17 mouse cellular contexts compared by ENCODE assay signal in the genomic region with DNA sequence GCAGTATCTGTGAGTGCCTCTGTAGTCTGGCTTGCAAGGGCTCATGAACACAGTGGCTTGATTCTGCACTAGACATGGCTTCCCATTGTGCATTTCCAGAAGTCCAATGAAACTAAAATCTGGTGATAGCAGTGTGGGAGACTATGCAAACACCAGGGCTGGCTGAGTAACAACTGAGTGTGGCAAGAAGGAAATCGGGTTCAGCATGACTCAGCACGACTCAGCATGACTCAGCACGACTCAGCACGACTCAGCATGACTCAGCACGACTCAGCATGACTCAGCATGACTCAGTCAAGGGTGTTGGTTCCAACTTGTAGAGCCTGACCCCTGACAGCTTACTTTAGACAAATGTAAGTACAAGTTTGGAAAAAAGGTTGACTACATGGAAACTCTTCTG.
DNase-seq lines count a peak whose midpoint lies in the region; ATAC-seq and TF ChIP-seq lines count a peak whose summit lies in the region.
"Had no signal": no experiment of that assay in that cellular context is flagged by ENCODE, and none has a peak within 500 bp of the region (broad histone marks: within the 10 kb centered on the region; RNA-seq: fewer than 3 reads in every experiment).

No protein-coding gene starts in this region.

- WGBS in liver, embryonic 14.5 days (ENCODE audit: insufficient replicate concordance): 59% methylated on average over 5 of the region's 5 CpGs
- 84% methylated on average over 5 of the region's 5 CpGs for WGBS in liver, embryonic 11.5 days
- 92% methylated on average over 5 of the region's 5 CpGs for WGBS in embryonic facial prominence, embryonic 10.5 days

- H3K4me2 ChIP-seq in liver, embryonic 14.5 days (ENCODE audit: low read depth): no peak overlapping the region
- H3K4me2 ChIP-seq in liver, embryonic 11.5 days: no peak overlapping the region
- H3K4me2 ChIP-seq: heart, embryonic 15.5 days; lung, embryonic 15.5 days; midbrain, embryonic 13.5 days; neural tube, embryonic 13.5 days had no signal

- intact Hi-C loops in heart, postnatal 10 days (cut with DNase I): no loop called here

- H3K27me3 ChIP-seq in liver, embryonic 14.5 days (ENCODE audit: control insufficient read depth, insufficient read depth, low read length): no peaks in the 10 kb centered on the region
- H3K27me3 ChIP-seq in liver, embryonic 11.5 days (replicated peaks; ENCODE audit: control insufficient read depth, insufficient read depth, low read length): no peaks in the 10 kb centered on the region
- no peaks in the 10 kb centered on the region for H3K27me3 ChIP-seq in MEL (ENCODE audit: control insufficient read depth in 1 of 2, insufficient read depth in 2 of 2, low read length in 2 of 2)
- H3K27me3 ChIP-seq in embryonic facial prominence, embryonic 10.5 days (replicated peaks; ENCODE audit: low read depth, poor library complexity, severe bottlenecking): no peaks in the 10 kb centered on the region
- H3K27me3 ChIP-seq: heart, embryonic 15.5 days; lung, embryonic 15.5 days; midbrain, embryonic 13.5 days; neural tube, embryonic 13.5 days had no signal

- no peak for TF ChIP-seq POLR2A in MEL (IDR thresholded peaks at IDR 0.05; ENCODE audit: control insufficient read depth in 1 of 2, insufficient read depth in 1 of 2, low read depth in 1 of 2, low read length in 2 of 2, poor library complexity in 1 of 2)

- H3K4me1 ChIP-seq in liver, embryonic 14.5 days (replicated peaks; ENCODE audit: control insufficient read depth in 2 of 2, insufficient read depth in 2 of 2, low read length in 1 of 2): no peaks in the 10 kb centered on the region
- no peaks in the 10 kb centered on the region for H3K4me1 ChIP-seq in liver, embryonic 11.5 days (replicated peaks; ENCODE audit: control insufficient read depth, insufficient read depth, low read length)
- H3K4me1 ChIP-seq in MEL (ENCODE audit: control insufficient read depth in 1 of 2, insufficient read depth in 2 of 2, low read length in 2 of 2): peaks cover 4 to 6% of the 10 kb centered on the region in 2 experiments
- H3K4me1 ChIP-seq in embryonic facial prominence, embryonic 10.5 days: peaks cover 15% of the 10 kb centered on the region

- H3K79me2 ChIP-seq in MEL (ENCODE audit: control insufficient read depth, insufficient read depth, low read length, poor library complexity): no peaks in the 10 kb centered on the region

- TF ChIP-seq EP300 in liver, embryonic 14.5 days (IDR thresholded peaks at IDR 0.05; ENCODE audit: low read depth): peak; percentile 57
- peak; percentile 67 to 87 for TF ChIP-seq EP300 in MEL (IDR thresholded peaks at IDR 0.05; ENCODE audit: low read depth in 1 of 2, low read length in 2 of 2)

- TF ChIP-seq CTCF in liver, embryonic 14.5 days (IDR thresholded peaks at IDR 0.05; ENCODE audit: low read depth): no peak
- no peak for TF ChIP-seq CTCF in MEL (IDR thresholded peaks at IDR 0.05 in 2 of 3, conservative IDR thresholded peaks at IDR 0.05 in 1 of 3; ENCODE audit: control insufficient read depth in 1 of 3, insufficient read depth in 1 of 3, low read depth in 2 of 3, low read length in 3 of 3, poor library complexity in 1 of 3, severe bottlenecking in 1 of 3)

- ATAC-seq in liver, embryonic 14.5 days (ENCODE audit: insufficient read depth): no peak
- ATAC-seq in liver, embryonic 11.5 days (replicated peaks; ENCODE audit: low FRiP score): no peak
- ATAC-seq: forebrain, embryonic 16.5 days; hindbrain, embryonic 16.5 days; midbrain, embryonic 13.5 days had no signal

- no peak overlapping the region for H3K4me3 ChIP-seq in liver, embryonic 14.5 days (ENCODE audit: insufficient read depth in 1 of 2, low read depth in 2 of 2, low read length in 2 of 2)
- no peak overlapping the region for H3K4me3 ChIP-seq in liver, embryonic 11.5 days (ENCODE audit: low read depth, low read length)
- no peak overlapping the region for H3K4me3 ChIP-seq in MEL (ENCODE audit: control insufficient read depth in 1 of 2, insufficient read depth in 1 of 2, low read depth in 2 of 2, low read length in 2 of 2)
- no peak overlapping the region for H3K4me3 ChIP-seq in embryonic facial prominence, embryonic 10.5 days
- H3K4me3 ChIP-seq: heart, embryonic 15.5 days; lung, embryonic 15.5 days; midbrain, embryonic 13.5 days; neural tube, embryonic 13.5 days had no signal

- no peak for DNase-seq in liver, embryonic 14.5 days (ENCODE audit: low read depth in 3 of 3, low spot score in 3 of 3)
- DNase-seq in liver, embryonic 11.5 days (ENCODE audit: low spot score): no peak
- DNase-seq in MEL (ENCODE audit: low read depth, low spot score): peak; percentile 71
- peak; percentile 62 for DNase-seq in c-Kit-negative CD71-positive TER-119-positive erythroid progenitor cells, embryonic 14.5 days (ENCODE audit: low read depth, low spot score)
- DNase-seq in naive thymus-derived CD4-positive, alpha-beta T cell, adult 2 months (ENCODE audit: low read depth): peak; percentile 25
- DNase-seq in thymus, postnatal 10 days (ENCODE audit: low spot score in 2 of 2): no peak
- no peak for DNase-seq in heart, postnatal 10 days
- DNase-seq in embryonic facial prominence, embryonic 10.5 days (ENCODE audit: low spot score): no peak
- DNase-seq: cerebellum, adult 11-12 months; gastrocnemius, postnatal 36 days had no signal

- no peak for TF ChIP-seq RAD21 in MEL (IDR thresholded peaks at IDR 0.05; ENCODE audit: low read depth, low read length)

- no peaks in the 10 kb centered on the region for H3K9me3 ChIP-seq in liver, embryonic 14.5 days (ENCODE audit: control insufficient read depth, low read length)
- no peaks in the 10 kb centered on the region for H3K9me3 ChIP-seq in liver, embryonic 11.5 days (ENCODE audit: control insufficient read depth, low read length)
- no peaks in the 10 kb centered on the region for H3K9me3 ChIP-seq in MEL (replicated peaks; ENCODE audit: insufficient read depth, low read length)
- H3K9me3 ChIP-seq in embryonic facial prominence, embryonic 10.5 days: no peaks in the 10 kb centered on the region
- H3K9me3 ChIP-seq: heart, embryonic 15.5 days; lung, embryonic 15.5 days; midbrain, embryonic 13.5 days; neural tube, embryonic 13.5 days had no signal

- no peak overlapping the region for H3K9ac ChIP-seq in liver, embryonic 14.5 days (replicated peaks)
- no peak overlapping the region for H3K9ac ChIP-seq in liver, embryonic 11.5 days (ENCODE audit: low read depth, low read length)
- no peak overlapping the region for H3K9ac ChIP-seq in MEL (ENCODE audit: control insufficient read depth, low read depth, low read length, poor library complexity, severe bottlenecking)
- H3K9ac ChIP-seq: heart, embryonic 15.5 days; lung, embryonic 15.5 days; midbrain, embryonic 13.5 days; neural tube, embryonic 13.5 days had no signal

- no peaks in the 10 kb centered on the region for H3K36me3 ChIP-seq in liver, embryonic 14.5 days (replicated peaks; ENCODE audit: control insufficient read depth, insufficient read depth, low read depth)
- H3K36me3 ChIP-seq in liver, embryonic 11.5 days (ENCODE audit: control insufficient read depth, insufficient read depth, low read length): no peaks in the 10 kb centered on the region
- peaks cover 0 to 13% of the 10 kb centered on the region in 2 experiments; a peak in 2 of 4 replicates for H3K36me3 ChIP-seq in MEL (ENCODE audit: control insufficient read depth in 1 of 2, insufficient read depth in 2 of 2, low read length in 2 of 2)
- no peaks in the 10 kb centered on the region for H3K36me3 ChIP-seq in embryonic facial prominence, embryonic 10.5 days (replicated peaks)
- H3K36me3 ChIP-seq: heart, embryonic 15.5 days; lung, embryonic 15.5 days; midbrain, embryonic 13.5 days; neural tube, embryonic 13.5 days had no signal

- no peak overlapping the region for H3K27ac ChIP-seq in liver, embryonic 14.5 days
- H3K27ac ChIP-seq in liver, embryonic 11.5 days (ENCODE audit: low read depth, low read length): no peak overlapping the region
- H3K27ac ChIP-seq in MEL (ENCODE audit: control insufficient read depth, low read depth, low read length): peak overlapping the region; percentile 34; the same call in 1 of the 2 replicates
- no peak overlapping the region for H3K27ac ChIP-seq in embryonic facial prominence, embryonic 10.5 days (replicated peaks)
- H3K27ac ChIP-seq: heart, embryonic 15.5 days; kidney, postnatal 0 days; lung, embryonic 15.5 days; midbrain, embryonic 13.5 days; neural tube, embryonic 13.5 days had no signal

TF ChIP-seq in MEL, 35 proteins besides CTCF, POLR2A, EP300 and RAD21:
- peak; percentile 96 for TF ChIP-seq JUND (IDR thresholded peaks at IDR 0.05; ENCODE audit: low read depth, low read length)
- no peak for TF ChIP-seq HCFC1 (IDR thresholded peaks at IDR 0.05; ENCODE audit: low read depth, low read length)
- no peak for TF ChIP-seq RCOR1 (IDR thresholded peaks at IDR 0.05; ENCODE audit: low read depth, low read length)
- TF ChIP-seq ETS1 (IDR thresholded peaks at IDR 0.05; ENCODE audit: low read depth, low read length): peak; percentile 91
- TF ChIP-seq MAFK (IDR thresholded peaks at IDR 0.05; ENCODE audit: borderline replicate concordance, low read depth, low read length): peak; percentile 94
- TF ChIP-seq E2F4 (IDR thresholded peaks at IDR 0.05; ENCODE audit: borderline replicate concordance, low read depth, low read length): no peak
- TF ChIP-seq GABPA (IDR thresholded peaks at IDR 0.05; ENCODE audit: low read depth, low read length): peak; percentile 98
TF ChIP-seq in MEL: peak in this region for 4.

Comparison
In these comparisons a context has a peak if more than half of its experiments do, and no peak if none do; other contexts are left out.
1. DNase-seq: peak in MEL (single experiment), c-Kit-negative CD71-positive TER-119-positive erythroid progenitor cells, embryonic 14.5 days (single experiment) and naive thymus-derived CD4-positive, alpha-beta T cell, adult 2 months (single experiment); none in liver, embryonic 14.5 days (0 of 3), liver, embryonic 11.5 days (single experiment), thymus, postnatal 10 days (0 of 2), heart, postnatal 10 days (0 of 2) and embryonic facial prominence, embryonic 10.5 days (single experiment).